Mouse (Mus musculus): Measurements from ENCODE around the gene Senp6.
"Not testable (repeated sequence)": the region's sequence is repeated elsewhere in the genome, so short reads cannot be mapped to it uniquely, and the experiment has no call there.

The Senp6 gene

GRCm38 (mm10) chr9:80074949-80075348, 8.2 kb downstream of the Senp6 start:
- in situ Hi-C loops (cut with MboI, MseI) = no loop called here

GRCm38 (mm10) chr9:80080941-80081340, 14.2 kb downstream of the Senp6 start:
- in situ Hi-C loops (cut with MboI, MseI) = no loop called here

- in situ Hi-C loops (cut with MboI, MseI) = no loop called here
Measured at GRCm38 (mm10) chr9:80084429-80085092, 17.9 kb downstream of the Senp6 start.

- in situ Hi-C loops (cut with MboI, MseI) = no loop called here
Measured at GRCm38 (mm10) chr9:80085665-80086064, 19.0 kb downstream of the Senp6 start.

GRCm38 (mm10) chr9:80086272-80086966, 19.7 kb downstream of the Senp6 start:
- in situ Hi-C loops (cut with MboI, MseI) = not testable (repeated sequence)

GRCm38 (mm10) chr9:80089409-80089808, 22.7 kb downstream of the Senp6 start:
- in situ Hi-C loops (cut with MboI, MseI) = no loop called here

- in situ Hi-C loops (cut with MboI, MseI) = no loop called here
Measured at GRCm38 (mm10) chr9:80096325-80096724, 29.6 kb downstream of the Senp6 start.

- in situ Hi-C loops (cut with MboI, MseI) = no loop called here
Measured at GRCm38 (mm10) chr9:80145992-80146587, 79.4 kb downstream of the Senp6 start.

GRCm38 (mm10) chr9:80149594-80149993, 82.9 kb downstream of the Senp6 start:
- in situ Hi-C loops (cut with MboI, MseI) = no loop called here

GRCm38 (mm10) chr9:80155277-80155676, 88.6 kb downstream of the Senp6 start:
- in situ Hi-C loops (cut with MboI, MseI) = no loop called here

GRCm38 (mm10) chr9:80156780-80157179, 90.1 kb downstream of the Senp6 start:
- in situ Hi-C loops (cut with MboI, MseI) = no loop called here

GRCm38 (mm10) chr9:80157840-80158465, 91.2 kb downstream of the Senp6 start:
- in situ Hi-C loops (cut with MboI, MseI) = no loop called here

GRCm38 (mm10) chr9:80158937-80159336, 92.2 kb downstream of the Senp6 start:
- in situ Hi-C loops (cut with MboI, MseI) = no loop called here

GRCm38 (mm10) chr9:80161451-80161850, 94.7 kb downstream of the Senp6 start:
- in situ Hi-C loops (cut with MboI, MseI) = no loop called here

- in situ Hi-C loops (cut with MboI, MseI) = no loop called here
Measured at GRCm38 (mm10) chr9:80163126-80163723, 96.5 kb downstream of the Senp6 start.

GRCm38 (mm10) chr9:80164191-80164590, 97.5 kb downstream of the Senp6 start:
- in situ Hi-C loops (cut with MboI, MseI) = no loop called here

GRCm38 (mm10) chr9:80164611-80165474, 98.1 kb downstream of the Senp6 start, which contains the start of gene Myo6:
Gene Myo6 (plus strand): TSS chr9:80165031.
- in situ Hi-C loops (cut with MboI, MseI) = no loop called here

- in situ Hi-C loops (cut with MboI, MseI) = no loop called here
Measured at GRCm38 (mm10) chr9:80165690-80166089, 99.0 kb downstream of the Senp6 start.

GRCm38 (mm10) chr9:80166425-80166824, 99.7 kb downstream of the Senp6 start:
- in situ Hi-C loops (cut with MboI, MseI) = no loop called here

- in situ Hi-C loops (cut with MboI, MseI) = no loop called here
Measured at GRCm38 (mm10) chr9:80167089-80167488, 100.4 kb downstream of the Senp6 start.

GRCm38 (mm10) chr9:80169551-80169950, 102.8 kb downstream of the Senp6 start:
- in situ Hi-C loops (cut with MboI, MseI) = no loop called here
